Comparison of ENCODE assay signal across 7 mouse cellular contexts in the genomic region with DNA sequence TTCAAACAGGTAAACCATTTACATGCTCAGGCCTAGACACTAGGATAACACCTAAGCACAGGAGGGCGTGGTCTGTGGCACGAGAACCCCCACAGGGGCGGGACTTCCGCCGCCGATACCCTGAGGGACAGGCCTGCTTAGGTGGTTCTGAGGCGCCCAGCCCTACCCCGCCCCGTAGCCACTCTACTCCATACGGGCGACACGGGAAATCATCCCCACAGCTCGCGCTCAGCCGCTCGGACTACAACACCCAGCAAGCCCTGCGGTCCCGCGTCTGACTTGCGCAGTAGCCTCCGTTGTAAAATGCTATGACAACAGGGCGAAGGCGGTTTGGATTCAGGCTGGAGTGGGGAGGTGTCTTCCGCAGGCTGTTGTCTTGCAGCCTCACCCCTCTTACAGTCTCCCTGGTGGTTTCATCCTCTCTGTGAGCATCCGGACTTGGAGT. TPM values are rescaled to one million over a fixed set of nuclear protein-coding genes. Genes with fewer than 3 reads are reported as not detected.
DNase-seq lines count a peak whose midpoint lies in the region; ATAC-seq and TF ChIP-seq lines count a peak whose summit lies in the region.

A gene (plus strand): TSS at position 292 of the 445 bp plus-strand sequence.

- WGBS in embryonic facial prominence, embryonic 10.5 days, result under 1% methylated on average over 25 of the region's 25 CpGs
- under 1% methylated on average over 25 of the region's 25 CpGs for WGBS in intestine, postnatal 0 days
- under 1% methylated on average over 25 of the region's 25 CpGs for WGBS in midbrain, embryonic 12.5 days
- under 1% methylated on average over 25 of the region's 25 CpGs for WGBS in small intestine, adult 2 months

- H3K27me3 ChIP-seq in embryonic facial prominence, embryonic 10.5 days (replicated peaks; ENCODE audit: low read depth, poor library complexity, severe bottlenecking), result no peaks in the 10 kb centered on the region
- no peaks in the 10 kb centered on the region for H3K27me3 ChIP-seq in intestine, postnatal 0 days (replicated peaks; ENCODE audit: control insufficient read depth, insufficient read depth, low read length)
- H3K27me3 ChIP-seq in midbrain, embryonic 12.5 days, result no peaks in the 10 kb centered on the region
- H3K27me3 ChIP-seq in small intestine, adult 2 months (ENCODE audit: control insufficient read depth, insufficient read depth, low read length), result no peaks in the 10 kb centered on the region

- TF ChIP-seq POLR2A in small intestine, adult 2 months (IDR thresholded peaks at IDR 0.05; ENCODE audit: low read depth, low read length), result peak; percentile 41; the same call in 1 of the 2 replicates

- H3K4me1 ChIP-seq in embryonic facial prominence, embryonic 10.5 days, result peaks cover 10% of the 10 kb centered on the region
- H3K4me1 ChIP-seq in intestine, postnatal 0 days (replicated peaks; ENCODE audit: control insufficient read depth, insufficient read depth, low read length), result peaks cover 3% of the 10 kb centered on the region; the same call in 1 of the 2 replicates
- peaks cover 5% of the 10 kb centered on the region for H3K4me1 ChIP-seq in midbrain, embryonic 12.5 days
- no peaks in the 10 kb centered on the region for H3K4me1 ChIP-seq in small intestine, adult 2 months (ENCODE audit: control insufficient read depth, insufficient read depth, insufficient read length, low read length)

- peak; percentile 99 for ATAC-seq in intestine, postnatal 0 days
- ATAC-seq in midbrain, embryonic 12.5 days (ENCODE audit: low FRiP score, low read depth), result peak; percentile 99

- DNase-seq in adrenal gland, postnatal 10 days, result peak; percentile 94
- DNase-seq in embryonic facial prominence, embryonic 10.5 days (ENCODE audit: low spot score), result peak; percentile 94
- DNase-seq in gonadal fat pad, adult 2 months (ENCODE audit: low read depth), result no peak
- DNase-seq in left cerebral cortex, postnatal 4 days, result peak; percentile 94

- peak within 1 kb of the TSS; percentile 70 for H3K4me3 ChIP-seq in embryonic facial prominence, embryonic 10.5 days
- H3K4me3 ChIP-seq in intestine, postnatal 0 days (ENCODE audit: low read depth, low read length), result peak within 1 kb of the TSS; percentile 62
- H3K4me3 ChIP-seq in midbrain, embryonic 12.5 days, result peak within 1 kb of the TSS; percentile 67
- peak within 1 kb of the TSS; percentile 63 for H3K4me3 ChIP-seq in small intestine, adult 2 months (ENCODE audit: low read depth, low read length)

- no peaks in the 10 kb centered on the region for H3K36me3 ChIP-seq in embryonic facial prominence, embryonic 10.5 days (replicated peaks)
- no peaks in the 10 kb centered on the region for H3K36me3 ChIP-seq in intestine, postnatal 0 days (ENCODE audit: control insufficient read depth, insufficient read depth)
- H3K36me3 ChIP-seq in midbrain, embryonic 12.5 days, result no peaks in the 10 kb centered on the region
- no peaks in the 10 kb centered on the region for H3K36me3 ChIP-seq in small intestine, adult 2 months (ENCODE audit: control insufficient read depth, insufficient read depth, low read length)

- intact Hi-C loops in left cerebral cortex, postnatal 4 days (cut with DNase I), result no loop called here

- TF ChIP-seq CTCF in intestine, postnatal 0 days (IDR thresholded peaks at IDR 0.05; ENCODE audit: low read depth), result no peak
- TF ChIP-seq CTCF in small intestine, adult 2 months (IDR thresholded peaks at IDR 0.05; ENCODE audit: extremely low read depth, insufficient read length, insufficient replicate concordance, low read depth, low read length), result peak; percentile 18; the same call in 1 of the 2 replicates

- H3K9ac ChIP-seq in intestine, postnatal 0 days (ENCODE audit: low read depth, low read length), result peak within 1 kb of the TSS; percentile 47; the same call in 1 of the 2 replicates
- H3K9ac ChIP-seq in midbrain, embryonic 12.5 days (replicated peaks), result peak within 1 kb of the TSS; percentile 65

- H3K27ac ChIP-seq in embryonic facial prominence, embryonic 10.5 days (replicated peaks), result peak within 1 kb of the TSS; percentile 73
- H3K27ac ChIP-seq in intestine, postnatal 0 days (ENCODE audit: low read depth, low read length), result peak within 1 kb of the TSS; percentile 54; the same call in 1 of the 2 replicates
- 0 out of 2 replicates have a peak within 1 kb of the TSS, but pooled peaks have one; percentile 40 for H3K27ac ChIP-seq in midbrain, embryonic 12.5 days (replicated peaks)
- peak within 1 kb of the TSS; percentile 6; the same call in 1 of the 2 replicates for H3K27ac ChIP-seq in small intestine, adult 2 months (ENCODE audit: insufficient read depth, low read depth, low read length)

- peak within 1 kb of the TSS; percentile 93 for H3K4me2 ChIP-seq in intestine, postnatal 0 days (replicated peaks; ENCODE audit: low read depth)
- peak within 1 kb of the TSS; percentile 88 for H3K4me2 ChIP-seq in midbrain, embryonic 12.5 days (replicated peaks)

- no peaks in the 10 kb centered on the region for H3K9me3 ChIP-seq in embryonic facial prominence, embryonic 10.5 days
- no peaks in the 10 kb centered on the region for H3K9me3 ChIP-seq in intestine, postnatal 0 days (ENCODE audit: control insufficient read depth)
- H3K9me3 ChIP-seq in midbrain, embryonic 12.5 days, result no peaks in the 10 kb centered on the region

RNA-seq across cellular contexts. Expression of the gene that starts here (rescaled TPM):
- 10 to 100 TPM; 12.0 to 16.4 TPM for total RNA-seq in adrenal gland, postnatal 10 days (2021)
- 11.9 and 12.9 TPM in 2 replicates for polyA plus RNA-seq in embryonic facial prominence, embryonic 10.5 days (2016; fragmentation: Nextera tagmentation; extraction: Ambion mirVana)
- 14.4 and 17.6 TPM in 2 replicates for polyA plus RNA-seq in gonadal fat pad, adult 2 months (2012; rRNA removed)
- polyA plus RNA-seq in intestine, postnatal 0 days (2015; fragmentation: Nextera tagmentation; extraction: Ambion mirVana), result 4.9 and 5.8 TPM in 2 replicates
- 10 to 100 TPM; 26.8 to 31.2 TPM for total RNA-seq in left cerebral cortex, postnatal 4 days (2021)
- 18.4 and 19.1 TPM in 2 replicates for polyA plus RNA-seq in midbrain, embryonic 12.5 days (2016; fragmentation: Nextera tagmentation; extraction: Ambion mirVana)
- polyA plus RNA-seq in small intestine, adult 2 months (2012; rRNA removed), result 2.4 and 5.4 TPM in 2 replicates

Comparison
In these comparisons a context has a peak if more than half of its experiments do, and no peak if none do; other contexts are left out.
1. H3K27ac ChIP-seq: peak in every context shown above with its lines; median percentile 73 in embryonic facial prominence, embryonic 10.5 days; 54 in intestine, postnatal 0 days; 40 in midbrain, embryonic 12.5 days; 6 in small intestine, adult 2 months.